Mouse (Mus musculus) spleen, adult 2 months (tissue): ENCODE data around the gene Crxos.

Experiments
- CTCF ChIP-seq: fragments of 200-500 bp; IDR thresholded peaks from 2 replicates; pipeline ENCODE4 v1.5.1; 2011; ENCODE audit warnings: mild to moderate bottlenecking, inconsistent platforms; ENCODE audit not compliant: insufficient read depth, insufficient read length, insufficient replicate concordance; ENCODE audit errors: extremely low read depth
- POLR2A ChIP-seq: fragments of 200-500 bp; IDR thresholded peaks from 2 replicates; pipeline ENCODE4 v1.6.1; 2011; ENCODE audit warnings: low read depth, low read length, inconsistent platforms

GRCm38 (mm10) chr7:15901366-15902048, 19.1 kb downstream of the Crxos start:
- TF ChIP-seq CTCF (no peak), POLR2A (no peak)
